Mouse (Mus musculus): ENCODE measurements around the gene Top3b. TPM values are rescaled to one million over a fixed set of nuclear protein-coding genes. Genes with fewer than 3 reads are reported as not detected.
"Not testable (repeated sequence)": the region's sequence is repeated elsewhere in the genome, so short reads cannot be mapped to it uniquely, and the experiment has no call there.

The Top3b gene
- 10 to 100 TPM; 61.5 to 70.4 TPM for total RNA-seq (2021)

DNA sequence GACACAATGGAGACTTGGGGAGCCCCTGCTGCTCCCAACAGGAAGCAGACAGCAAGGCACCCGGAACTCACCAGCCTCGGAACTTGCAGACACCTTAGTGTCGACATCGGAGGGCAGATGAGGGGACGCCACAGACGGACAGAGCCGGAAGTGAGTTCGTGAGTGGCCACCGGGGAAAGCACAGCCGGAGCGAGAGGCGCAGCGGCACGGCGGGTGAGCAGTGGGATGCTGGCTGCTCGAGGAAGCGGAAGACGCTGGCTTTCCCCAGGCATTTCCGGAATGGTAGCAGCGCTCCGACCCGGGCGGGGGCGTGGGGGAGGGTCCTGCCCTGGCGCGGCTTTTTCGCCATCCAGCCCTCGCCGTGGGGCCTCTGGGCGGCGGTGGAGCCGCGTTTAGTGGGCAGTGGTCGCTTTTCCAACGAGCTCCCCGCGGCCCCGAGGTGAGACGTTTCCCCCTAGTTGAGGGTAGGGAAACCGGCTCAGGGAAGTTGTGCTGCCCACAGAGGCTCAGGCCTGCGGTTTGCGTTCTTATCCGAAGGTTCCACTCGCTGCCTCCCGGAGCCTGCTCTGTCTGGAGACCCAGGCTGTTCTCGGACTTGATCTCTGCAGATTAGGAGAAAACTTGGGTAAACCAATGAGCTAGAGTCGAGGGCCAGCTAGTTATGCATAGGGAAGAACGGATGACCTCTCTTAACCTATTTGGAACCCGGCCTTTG is at the start of gene Top3b, which contains the start of gene Vpreb1:
Gene Top3b, plus strand, starts transcription at position 120 of the 715 bp plus-strand sequence.
Gene Vpreb1, minus strand, starts transcription at position 227 of the 715 bp plus-strand sequence.
- peak; percentile 79 to 81 for DNase-seq (ENCODE audit: extremely low spot score in 1 of 2, low spot score in 1 of 2)

DNA sequence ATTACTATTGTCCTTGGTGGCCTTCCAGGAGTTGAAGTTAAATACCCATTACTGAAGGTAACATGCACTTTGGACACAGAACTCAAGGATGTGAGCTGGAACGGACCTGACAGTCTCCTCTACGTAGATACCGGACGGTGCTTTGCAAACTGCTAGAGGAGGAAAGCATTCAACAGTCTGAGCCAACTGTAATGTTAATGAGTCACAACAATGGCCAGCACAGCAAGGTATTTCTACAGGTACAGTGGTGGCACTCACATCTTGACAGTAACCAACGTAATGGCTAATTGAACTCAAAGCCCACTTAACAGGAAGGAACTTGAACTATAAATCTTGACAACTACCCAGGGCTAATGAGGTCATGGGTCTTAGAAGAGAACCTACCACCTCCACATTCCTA is 45.1 kb upstream of the Top3b start:
- DNase-seq (ENCODE audit: extremely low spot score in 1 of 2, low spot score in 1 of 2) = no peak

DNA sequence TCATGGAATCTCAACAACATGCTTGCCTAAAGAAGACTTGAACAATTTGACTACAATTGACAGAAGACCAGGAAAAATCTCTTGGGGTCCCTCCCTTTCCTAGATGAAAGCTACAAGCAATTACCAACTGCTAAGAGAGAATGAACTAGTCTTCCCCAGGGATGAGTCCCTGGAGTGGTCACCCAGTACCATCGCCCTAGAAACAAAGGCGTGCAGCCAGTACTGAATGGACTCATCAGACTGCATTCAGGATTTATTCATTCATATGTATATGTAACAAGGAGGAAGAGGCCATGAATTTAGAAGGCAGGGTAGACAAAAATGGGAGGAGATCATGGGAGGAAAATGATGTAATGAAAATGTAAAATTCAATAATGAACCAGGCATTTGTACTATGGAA is 44.3 kb upstream of the Top3b start:
- no peak for DNase-seq (ENCODE audit: extremely low spot score in 1 of 2, low spot score in 1 of 2)

DNA sequence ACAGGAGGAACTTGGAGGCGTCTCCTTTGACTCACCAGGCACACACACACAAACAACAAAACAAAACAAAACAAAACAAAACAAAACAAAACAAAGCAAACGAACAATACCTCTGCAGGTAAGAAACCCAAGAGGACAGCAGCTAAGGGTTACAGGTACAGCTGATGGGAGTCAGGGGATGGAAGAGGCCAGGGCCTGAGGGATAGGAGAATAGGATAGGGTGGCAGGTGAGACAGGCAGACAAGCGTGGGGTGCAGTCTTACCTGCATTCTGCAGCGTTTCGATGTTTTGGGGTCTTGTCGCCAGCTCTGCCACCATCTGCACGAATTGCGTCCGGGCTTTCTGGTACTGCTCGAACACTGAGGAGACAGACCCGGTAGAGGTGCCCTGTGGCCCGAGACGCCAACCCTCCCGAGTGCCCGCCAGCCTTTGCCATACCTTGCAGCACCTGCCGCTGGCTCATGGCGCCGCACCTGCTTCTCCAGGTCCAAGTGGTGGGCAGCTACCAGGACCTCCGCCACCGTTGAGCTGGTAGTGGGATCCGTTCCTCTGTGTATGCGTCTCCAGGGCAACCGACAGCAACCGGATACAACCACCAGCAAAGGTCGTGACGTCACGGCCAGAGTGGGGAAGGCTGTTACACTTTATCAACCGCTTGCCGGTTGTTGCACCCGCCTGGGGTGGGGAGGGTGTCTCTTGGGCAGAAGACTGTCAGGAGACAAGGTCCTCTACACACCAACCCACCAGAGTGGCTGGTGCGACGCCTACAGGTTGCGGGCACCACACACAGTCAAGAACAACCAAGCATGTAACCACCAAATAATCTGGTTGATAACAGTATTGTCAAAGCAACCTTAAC is 41.5 kb upstream of the Top3b start, which contains the start of gene Spag6l:
Gene Spag6l, minus strand, starts transcription at position 700 of the 859 bp plus-strand sequence.
- DNase-seq (ENCODE audit: extremely low spot score in 1 of 2, low spot score in 1 of 2) = peak; percentile 44 to 49

DNA sequence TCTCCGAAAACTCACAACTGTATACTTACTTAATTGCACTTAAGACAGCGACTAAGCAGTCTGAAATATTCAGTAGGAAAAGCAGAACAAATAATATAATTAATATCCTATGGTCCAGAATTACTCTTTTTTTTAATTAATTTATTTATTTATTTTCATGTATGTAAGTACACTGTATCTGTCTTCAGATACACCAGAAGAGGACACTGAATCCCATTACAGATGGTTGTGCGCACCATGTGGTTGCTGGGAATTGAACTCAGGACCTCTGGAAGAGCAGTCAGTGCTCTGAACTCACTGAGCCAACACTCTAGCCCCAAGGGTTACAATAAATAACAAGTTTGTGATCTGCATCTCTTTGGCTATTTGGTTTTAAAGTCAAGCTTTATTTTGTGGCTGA is 40.9 kb upstream of the Top3b start:
- DNase-seq (ENCODE audit: extremely low spot score in 1 of 2, low spot score in 1 of 2) = no peak

DNA sequence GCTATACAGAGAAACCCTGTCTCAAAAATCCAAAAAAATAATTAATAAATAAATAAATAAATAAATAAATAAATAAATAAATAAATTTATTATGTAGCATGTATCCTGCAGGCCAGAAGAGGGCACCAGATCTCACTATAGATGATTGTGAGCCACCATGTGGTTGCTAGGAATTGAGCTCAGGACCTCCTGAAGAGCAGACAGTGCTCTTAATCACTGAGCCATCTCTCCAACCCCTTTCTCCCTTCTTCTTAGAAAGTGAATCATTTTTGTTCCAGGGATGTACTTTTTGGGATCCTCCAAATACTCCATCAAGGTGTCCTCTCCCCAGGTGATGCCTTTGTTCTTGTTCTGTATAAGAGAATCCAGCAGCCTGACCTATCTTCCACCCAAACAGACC is 21.3 kb upstream of the Top3b start:
- no peak for DNase-seq (ENCODE audit: extremely low spot score in 1 of 2, low spot score in 1 of 2)

DNA sequence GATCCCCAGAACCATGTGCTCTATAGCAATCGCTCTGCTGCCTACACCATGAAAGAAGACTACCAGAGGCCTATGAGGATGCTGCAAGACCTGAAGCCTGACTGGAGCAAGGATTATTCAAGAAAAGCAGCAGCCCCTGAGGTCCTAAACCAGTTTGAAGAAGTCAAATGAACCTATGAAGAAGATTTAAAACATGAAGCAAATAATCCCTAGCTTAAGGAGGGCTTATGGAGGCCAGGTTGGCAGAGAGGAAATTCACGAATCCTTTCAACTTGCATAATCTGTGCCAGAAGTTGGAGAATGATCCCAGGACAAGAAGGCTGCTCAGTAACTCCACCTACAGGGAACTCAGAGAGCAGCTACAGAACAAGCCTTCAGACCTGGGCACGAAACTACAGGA is 18.1 kb upstream of the Top3b start:
- DNase-seq (ENCODE audit: extremely low spot score in 1 of 2, low spot score in 1 of 2) = no peak

DNA sequence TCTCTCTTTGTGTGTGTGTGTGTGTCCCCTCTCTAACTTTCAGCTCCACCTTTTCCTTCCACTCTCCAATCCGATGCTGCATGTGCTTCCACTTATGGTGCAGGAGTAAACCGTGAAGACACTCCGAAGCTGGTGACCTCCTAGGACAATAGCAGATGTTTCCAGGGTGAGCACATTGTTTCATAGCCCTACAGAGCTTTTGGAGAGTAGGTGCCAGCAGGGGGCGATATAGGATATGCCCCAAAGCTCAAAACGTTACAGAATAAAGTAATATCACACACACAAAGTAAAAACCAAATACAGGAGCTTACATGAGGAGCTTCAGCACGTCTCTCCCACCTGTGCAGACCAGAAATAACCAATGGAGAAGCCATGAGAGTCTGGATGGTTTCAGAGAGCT is 15.7 kb upstream of the Top3b start:
- peak in 1 of 2 experiments; percentile 64 for DNase-seq (ENCODE audit: extremely low spot score in 1 of 2, low spot score in 1 of 2)

DNA sequence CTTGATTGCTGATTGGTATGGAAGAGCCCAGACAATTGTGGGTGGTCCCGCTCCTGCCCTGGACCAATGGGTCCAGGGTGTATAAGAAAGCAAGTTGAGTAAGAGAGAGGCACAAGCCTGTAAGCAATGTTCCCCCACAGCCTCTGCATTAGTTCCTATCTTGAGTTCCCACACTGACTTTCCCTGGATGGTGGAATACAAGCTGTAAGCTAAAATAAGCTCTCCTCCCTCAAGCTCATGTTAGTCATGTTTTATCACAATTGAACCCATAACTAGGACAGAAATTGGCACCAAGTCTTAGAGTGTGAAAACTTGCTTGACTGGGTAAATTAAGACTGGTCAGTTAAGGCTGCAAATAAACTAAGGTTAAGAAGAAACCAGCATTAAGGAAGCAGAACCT is 15.0 kb upstream of the Top3b start:
- DNase-seq (ENCODE audit: extremely low spot score in 1 of 2, low spot score in 1 of 2) = no peak

DNA sequence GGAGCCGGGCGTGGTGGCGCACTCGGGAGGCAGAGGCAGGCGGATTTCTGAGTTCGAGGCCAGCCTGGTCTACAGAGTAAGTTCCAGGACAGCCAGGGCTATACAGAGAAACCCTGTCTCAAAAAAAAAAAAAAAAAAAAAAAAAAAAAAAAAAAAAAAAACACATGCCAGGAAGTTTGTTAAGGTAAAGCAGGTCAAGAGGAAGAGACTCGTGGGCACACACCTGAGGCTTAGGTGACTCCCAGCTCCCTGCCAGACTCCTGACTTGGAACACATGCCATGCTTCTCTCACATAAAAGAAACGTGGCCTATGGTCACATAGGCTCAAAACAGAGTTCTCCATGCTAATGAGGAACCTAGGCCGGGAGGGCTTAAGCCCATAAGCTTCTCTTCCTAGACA is 14.5 kb upstream of the Top3b start:
- DNase-seq (ENCODE audit: extremely low spot score in 1 of 2, low spot score in 1 of 2) = not testable (repeated sequence)

DNA sequence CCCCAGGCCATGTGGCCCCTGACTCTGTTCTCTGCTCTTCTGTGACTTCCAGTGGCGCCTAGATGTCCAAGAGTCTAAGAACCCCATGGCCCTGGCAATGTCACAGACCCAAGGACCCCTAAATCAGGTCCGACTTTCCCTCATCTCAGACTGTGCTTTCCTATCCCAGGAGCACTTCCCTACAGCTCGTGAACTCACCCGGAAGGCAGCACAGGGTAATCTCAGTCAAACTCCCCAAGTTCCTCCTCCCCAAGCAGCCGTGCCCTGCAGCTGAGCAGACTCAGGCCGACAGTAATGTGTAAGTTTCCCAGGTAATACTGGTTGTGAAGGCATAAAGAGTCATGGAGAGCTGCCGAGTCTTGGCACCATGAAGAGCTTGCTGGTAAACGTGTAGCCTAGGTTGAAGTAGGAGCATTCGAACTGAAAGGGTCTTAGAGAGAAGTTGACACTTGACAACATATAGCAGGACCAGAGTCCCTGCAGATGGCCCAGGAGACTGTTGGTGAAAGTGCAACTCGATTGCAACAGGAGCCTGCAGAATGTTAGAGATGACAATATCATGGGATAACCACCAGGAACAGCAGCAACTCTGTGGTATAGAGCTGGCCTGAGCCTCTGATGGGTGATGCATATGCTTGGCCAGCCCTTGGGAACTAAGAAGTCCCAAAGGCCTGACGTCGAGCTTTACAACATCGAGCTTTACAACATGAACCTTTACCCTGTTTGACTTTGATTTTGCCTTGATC is 13.6 kb upstream of the Top3b start:
- DNase-seq (ENCODE audit: extremely low spot score in 1 of 2, low spot score in 1 of 2) = no peak

DNA sequence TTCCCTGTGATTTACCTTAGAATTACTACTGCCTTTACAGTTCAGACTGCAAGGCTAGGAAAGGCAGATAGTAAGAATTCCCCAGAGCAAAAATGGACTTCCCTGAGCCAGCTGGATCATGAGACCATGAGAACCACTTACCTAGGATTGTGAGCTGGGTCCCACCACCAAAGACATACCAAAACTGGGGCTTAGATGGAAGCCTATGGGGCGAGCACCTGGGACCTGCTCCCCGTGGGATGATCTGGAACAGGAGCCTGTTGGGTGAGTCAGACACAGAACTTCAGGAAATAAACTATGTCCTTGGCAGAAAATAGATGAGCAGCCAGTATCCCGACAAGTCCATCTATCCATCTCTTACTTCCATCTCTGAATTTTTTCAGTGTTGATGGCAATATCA is 8.2 kb upstream of the Top3b start:
- no peak for DNase-seq (ENCODE audit: extremely low spot score in 1 of 2, low spot score in 1 of 2)

DNA sequence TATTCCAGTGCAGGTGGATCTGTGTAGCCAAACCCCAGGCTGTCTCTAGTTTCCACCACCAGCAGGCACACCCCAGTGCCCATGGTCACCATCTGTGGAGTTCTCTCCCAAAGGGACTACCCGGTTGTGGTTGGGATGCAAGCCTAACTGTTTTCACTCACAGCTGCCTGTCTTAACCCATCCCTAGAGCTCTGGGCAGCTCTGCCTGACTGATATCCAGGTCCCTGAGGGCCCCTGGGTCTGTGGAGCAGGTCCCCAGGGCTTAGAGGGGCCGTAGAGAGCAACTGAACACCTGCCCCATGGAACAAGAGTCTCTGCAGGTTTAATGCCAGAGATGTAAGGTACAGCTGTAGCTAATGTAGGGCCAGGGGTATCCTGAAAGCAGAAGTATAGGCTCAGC is 6.6 kb upstream of the Top3b start, which contains the start of gene Igll1:
Gene Igll1, minus strand, starts transcription at position 8 of the 400 bp plus-strand sequence.
- DNase-seq (ENCODE audit: extremely low spot score in 1 of 2, low spot score in 1 of 2) = no peak

DNA sequence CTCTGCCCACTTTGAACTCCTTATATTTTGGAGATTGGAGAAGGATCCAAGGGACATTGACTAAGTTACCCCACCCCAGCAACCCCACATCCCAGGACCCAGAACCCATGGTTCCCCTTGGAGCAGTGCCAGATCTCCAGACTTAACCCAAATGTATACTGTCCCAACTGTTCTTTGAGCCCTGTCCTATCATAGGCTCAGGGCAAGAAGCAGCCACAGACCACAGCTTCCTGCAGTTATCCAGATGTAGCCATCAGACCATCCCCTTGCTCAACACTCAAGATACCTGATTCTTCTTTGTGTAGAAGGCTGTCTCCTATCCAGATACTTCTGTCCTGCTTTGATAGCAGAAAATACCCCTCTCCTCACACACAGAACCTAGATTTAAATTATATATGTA is 5.3 kb upstream of the Top3b start:
- no peak for DNase-seq (ENCODE audit: extremely low spot score in 1 of 2, low spot score in 1 of 2)

DNA sequence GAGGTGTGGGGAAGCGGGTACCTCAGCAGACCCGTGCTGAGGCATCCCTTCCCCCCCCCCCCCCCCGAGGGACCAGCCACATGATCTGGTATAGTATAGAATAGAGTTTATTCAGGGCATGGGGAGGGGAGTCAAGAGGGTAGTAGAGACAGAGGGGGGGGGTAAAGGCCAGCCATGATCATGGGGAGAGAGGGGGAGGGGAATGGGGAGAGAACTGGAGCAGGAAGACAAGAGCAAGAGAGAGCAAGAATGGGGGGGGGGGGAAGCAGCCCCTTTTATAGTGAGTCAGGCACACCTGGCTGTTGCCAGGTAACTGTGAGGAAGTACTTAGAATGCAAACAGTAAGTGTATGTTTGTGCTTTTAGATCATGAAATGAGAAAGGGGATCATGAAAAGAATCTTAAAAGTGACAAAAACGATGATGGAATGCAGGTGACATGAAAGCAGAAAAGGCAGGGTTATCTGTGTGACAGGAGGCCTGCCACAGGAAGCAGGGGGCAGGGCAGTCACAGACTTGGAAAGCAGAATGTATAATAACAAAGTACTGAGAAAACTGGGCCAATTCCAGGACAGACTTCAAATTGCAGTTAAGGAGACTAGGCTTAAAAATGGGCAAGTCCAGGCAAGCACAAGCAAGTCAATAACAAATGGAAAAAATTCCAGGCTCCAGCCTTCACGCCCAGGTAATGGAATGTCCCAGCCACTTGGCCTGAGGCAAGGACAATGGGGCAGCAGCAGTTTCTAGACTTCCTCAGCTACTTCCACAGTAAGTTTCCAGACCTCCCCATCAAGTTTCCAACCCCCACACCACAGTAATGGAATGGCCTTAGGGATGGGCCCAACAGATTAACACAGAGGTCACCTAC is 4.6 kb upstream of the Top3b start:
- no peak for DNase-seq (ENCODE audit: extremely low spot score in 1 of 2, low spot score in 1 of 2)

DNA sequence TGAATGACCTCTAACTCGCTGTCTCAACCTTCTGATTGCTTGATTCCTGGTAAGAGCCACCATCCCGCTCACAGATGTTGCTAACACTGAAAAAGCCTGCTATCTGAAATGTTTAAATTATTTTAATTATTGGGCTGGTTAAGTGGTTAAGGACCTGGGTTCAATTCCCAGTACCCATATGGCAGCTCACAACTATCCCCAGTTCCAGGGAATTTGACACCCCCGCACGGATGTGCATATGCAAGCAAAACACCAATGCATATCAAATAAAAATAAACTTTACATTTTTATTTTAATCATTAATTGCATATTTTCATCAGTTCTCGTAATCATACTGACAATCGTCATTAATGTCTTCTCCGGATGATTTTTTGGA is 307 bp upstream of the Top3b start:
- no peak for DNase-seq (ENCODE audit: extremely low spot score in 1 of 2, low spot score in 1 of 2)

DNA sequence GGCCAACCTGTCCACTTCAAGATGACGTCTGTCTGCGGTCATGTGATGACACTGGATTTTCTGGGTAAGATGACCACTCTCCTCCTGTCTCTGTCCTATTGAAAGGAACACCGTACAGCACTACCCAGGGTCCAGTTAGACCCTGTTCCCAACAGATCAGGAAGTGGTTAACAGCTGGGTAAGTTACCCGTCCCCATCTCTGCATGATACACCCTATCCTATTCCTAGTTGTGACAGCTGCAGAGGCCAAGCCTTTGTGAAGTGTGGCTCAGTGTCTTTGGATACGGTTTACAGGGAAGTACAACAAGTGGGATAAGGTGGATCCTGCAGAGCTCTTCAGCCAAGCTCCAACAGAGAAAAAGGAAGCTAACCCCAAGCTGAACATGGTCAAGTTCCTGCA is 8.5 kb downstream of the Top3b start:
- no peak for DNase-seq (ENCODE audit: extremely low spot score in 1 of 2, low spot score in 1 of 2)

DNA sequence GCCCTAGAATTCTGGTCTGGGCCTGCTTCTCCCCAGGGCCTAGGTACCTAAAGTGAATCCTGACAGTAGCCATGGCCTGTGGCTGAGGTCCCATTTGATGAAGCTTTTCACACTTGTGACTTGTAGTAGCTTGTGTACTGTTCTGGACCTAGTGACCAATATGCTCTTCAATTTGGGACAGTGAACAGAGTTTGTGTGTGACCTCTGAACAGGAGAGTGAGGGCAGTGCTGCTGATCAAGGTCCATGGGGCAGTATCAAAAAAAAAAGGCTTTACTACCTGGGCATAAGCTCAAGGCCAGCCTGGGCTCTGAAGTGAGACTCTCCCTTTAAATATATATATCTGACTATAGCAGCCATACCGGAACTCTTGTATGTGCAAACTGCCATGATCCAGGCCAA is 17.8 kb downstream of the Top3b start:
- no peak for DNase-seq (ENCODE audit: extremely low spot score in 1 of 2, low spot score in 1 of 2)

DNA sequence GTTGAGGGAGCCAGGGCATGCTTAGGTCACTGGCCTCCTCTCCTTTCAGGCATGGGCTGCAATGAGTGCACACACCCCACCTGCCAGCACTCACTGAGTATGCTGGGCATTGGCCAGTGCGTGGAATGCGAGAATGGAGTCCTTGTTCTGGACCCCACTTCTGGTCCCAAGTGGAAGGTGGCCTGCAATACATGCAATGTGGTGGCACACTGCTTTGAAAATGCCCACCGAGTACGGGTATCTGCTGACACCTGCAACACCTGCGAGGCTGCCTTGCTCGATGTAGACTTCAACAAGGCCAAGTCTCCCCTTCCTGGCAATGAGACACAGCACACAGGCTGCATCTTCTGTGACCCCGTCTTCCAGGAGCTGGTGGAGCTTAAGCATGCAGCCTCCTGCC is 21.8 kb downstream of the Top3b start:
- DNase-seq (ENCODE audit: extremely low spot score in 1 of 2, low spot score in 1 of 2) = no peak

DNA sequence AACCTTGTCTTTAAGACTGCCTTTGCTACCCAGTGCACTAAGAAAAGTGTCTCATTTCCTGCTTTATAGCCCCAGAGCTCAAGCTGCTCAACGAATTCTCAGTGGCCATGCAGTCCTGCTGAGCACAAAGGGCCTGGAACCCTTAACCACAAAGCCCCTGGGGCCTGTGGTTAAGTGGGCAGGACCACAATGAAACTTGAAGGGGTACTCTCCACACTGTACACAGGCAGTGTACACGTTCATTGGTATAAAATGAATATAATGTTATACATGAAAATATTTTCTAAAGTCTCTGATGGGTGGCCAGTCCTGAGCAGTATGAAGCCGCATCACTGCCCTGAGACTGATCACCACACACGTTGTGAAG is 25.5 kb downstream of the Top3b start:
- DNase-seq (ENCODE audit: extremely low spot score in 1 of 2, low spot score in 1 of 2) = no peak
